Mouse (Mus musculus): Measurements from ENCODE around the gene Got1.

Gene Got1

DNA sequence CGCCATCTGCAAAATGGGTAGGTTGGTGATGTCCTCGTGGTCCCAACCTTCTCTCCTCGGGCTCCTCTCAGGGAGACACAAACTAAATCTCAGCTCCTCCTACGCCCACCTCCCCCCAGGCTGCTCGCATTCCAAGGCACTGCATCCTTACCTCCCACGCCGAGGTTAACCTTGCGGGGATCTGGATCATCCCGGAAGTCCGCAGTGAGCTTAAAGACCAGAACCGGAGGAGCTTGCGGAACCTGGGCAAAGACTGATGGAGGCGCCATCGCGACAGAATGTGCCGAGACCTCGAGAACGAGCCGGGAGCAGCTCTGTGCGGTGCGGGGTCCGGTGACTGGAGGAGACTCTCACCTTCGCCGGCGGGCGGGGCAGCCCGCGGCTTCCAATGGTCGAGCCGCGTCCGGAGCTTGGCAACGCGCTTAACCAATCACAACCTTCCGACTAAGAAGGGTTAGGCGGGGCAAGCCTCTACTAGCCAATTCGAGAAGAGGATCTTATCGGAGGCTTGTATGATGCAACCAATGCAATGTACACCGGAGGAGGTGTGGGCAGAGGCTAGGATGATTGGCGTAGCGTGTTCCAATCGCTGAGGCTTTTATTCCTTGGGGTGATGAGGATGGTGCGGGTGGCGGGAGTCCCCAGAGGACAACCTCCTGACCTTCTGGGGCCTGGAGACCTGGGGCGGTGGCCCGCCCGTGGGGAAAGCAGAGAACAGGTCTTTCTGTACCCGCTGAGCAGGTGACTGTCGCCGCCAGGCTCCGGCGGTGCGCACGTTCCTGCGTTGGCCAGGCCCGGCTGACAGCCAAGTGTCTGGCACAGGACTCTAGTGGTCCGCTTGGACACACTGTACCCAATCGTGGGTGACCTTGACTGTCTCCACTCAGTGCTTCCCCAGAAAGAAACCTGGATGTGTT is at the start of gene Got1:
Gene Got1, minus strand, starts transcription at position 419 of the 917 bp plus-strand sequence.
- DNase-seq (ENCODE audit: low read depth, low spot score) = peak; percentile 94

DNA sequence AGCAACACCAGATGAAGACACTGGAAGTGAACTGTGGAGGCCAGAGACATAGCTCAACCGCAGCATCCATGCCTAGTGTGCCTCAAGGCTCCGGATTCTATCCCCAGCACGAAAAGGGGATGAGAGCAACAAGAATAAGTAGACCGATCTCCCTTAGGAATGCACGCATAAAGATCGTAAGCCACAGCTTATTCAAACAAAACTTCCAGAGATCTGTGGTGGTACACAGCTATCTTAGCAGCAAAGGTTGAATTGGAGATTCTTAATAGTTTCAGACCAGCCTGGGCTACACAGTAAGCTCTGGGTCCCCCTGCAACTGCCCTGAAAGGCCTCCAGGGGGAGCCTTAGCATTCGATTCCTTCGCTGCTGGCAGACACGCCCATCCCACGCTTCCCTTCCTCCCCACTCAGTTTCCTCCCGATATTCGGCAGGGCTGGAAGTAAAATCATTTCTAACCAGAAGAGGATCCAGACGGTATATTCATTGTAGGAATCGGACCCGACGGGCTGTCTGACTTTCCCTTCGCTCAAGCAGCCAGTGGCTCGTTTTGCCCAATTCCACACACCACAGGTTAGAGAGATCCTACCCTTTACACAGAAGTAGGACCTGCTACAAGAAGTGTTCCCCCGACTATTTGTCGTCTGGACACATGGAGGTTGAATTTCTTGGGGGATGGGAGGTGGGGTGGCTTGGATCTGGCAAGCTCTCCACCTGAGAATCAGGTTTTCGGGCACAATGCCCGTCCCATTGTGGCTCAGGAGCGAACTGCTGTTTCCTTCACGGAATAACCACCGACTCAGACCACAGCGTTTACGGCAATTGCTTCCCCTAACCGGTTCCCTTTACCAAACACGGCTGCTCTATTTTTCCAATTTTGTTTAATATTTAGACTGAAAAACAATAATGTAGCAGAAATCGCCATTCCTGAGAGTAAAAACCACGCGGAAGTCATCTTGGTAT is 46.7 kb upstream of the Got1 start:
- DNase-seq (ENCODE audit: low read depth, low spot score) = peak; percentile 59

DNA sequence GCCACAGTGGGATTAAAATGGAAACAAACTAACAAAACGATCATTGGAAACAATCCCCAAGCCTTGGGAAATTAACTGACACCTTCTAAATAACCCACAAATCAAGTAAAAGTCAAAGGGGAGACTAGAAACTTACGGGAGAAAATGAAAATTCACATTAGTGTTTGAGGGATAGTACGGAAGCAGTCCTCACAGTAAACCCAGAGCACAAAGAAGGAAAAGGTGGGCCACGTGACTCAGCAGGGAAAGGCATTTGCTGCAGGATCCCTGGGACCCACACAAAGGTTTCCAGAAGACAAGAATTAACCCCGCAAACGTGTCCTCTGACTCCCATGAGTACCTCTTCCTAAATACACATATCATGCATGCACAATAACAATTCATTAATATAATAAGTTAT is 44.7 kb upstream of the Got1 start:
- no peak for DNase-seq (ENCODE audit: low read depth, low spot score)

DNA sequence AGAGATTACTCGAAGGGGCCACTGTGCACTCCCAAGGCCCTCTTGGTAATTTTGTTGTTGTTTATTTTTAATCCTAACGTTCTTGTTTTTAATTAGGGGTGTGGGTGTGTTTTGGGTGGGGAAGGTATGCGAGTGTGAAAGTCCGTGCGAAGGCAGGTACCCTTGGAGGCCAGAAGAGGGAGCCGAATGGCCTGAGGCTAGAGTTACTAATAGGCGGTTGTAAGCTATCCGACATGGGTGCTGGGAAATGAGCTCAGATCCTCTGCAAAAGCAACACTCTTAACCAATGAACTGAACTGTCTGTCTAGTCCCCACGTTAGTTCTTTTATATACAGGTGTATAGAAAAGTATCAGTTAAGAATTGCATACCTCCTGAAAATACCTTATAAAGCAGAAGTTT is 43.9 kb upstream of the Got1 start:
- DNase-seq (ENCODE audit: low read depth, low spot score) = no peak

DNA sequence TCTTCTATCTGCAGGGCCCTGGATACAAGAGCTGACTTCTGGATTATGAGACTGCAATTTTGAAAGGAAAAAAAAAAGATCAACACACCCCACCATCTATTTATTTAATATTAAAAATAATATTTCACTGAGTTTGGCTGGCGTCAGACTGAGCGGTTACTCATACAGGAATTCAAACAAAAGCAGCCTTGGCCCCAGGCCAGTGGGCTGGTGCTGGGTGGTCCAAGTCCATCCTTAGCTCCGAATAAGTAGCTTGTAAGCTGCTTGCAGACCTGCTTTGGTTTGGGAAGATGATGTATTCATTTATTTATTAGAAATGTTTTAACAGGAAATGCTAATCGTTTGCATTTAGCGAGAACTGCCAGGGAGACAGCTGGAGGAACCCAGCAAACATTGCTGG is 38.8 kb upstream of the Got1 start:
- no peak for DNase-seq (ENCODE audit: low read depth, low spot score)

DNA sequence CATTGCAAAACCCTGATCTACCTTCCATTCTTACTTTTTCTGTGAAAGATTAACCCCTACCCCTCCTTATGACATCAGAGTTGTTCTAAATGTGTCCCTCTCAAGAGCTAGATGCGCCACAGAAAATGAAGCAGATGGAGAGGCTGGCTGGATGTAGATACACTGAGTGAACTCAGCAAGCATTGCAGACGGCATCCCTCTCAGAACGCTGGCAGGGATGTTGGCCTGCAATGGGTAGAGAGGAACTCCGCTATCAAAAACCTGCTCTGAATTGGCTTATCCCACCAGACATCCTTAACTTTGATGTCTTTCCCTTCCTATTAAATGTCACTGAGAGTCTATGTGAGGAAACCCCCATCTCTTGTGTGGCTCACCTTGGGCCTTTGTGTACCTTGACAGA is 37.4 kb upstream of the Got1 start:
- no peak for DNase-seq (ENCODE audit: low read depth, low spot score)

DNA sequence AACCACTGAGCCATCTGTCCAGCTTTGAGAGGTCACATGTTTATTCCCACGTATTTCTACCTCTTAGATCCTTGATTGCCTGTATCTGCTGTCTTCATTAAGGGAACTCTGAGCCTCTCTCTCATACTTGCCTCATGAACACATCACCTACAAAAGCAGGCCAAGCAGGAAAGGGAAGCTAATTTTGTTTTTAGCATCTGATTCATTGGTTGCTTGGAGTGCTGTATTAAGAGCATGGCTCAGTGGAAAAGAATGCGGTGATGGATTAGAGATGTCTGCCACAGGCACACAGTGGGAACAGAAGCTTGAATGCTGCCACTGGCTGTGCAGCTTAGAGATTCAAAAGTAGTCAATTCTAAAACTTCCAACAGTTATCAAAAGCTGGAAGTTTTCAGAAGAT is 35.8 kb upstream of the Got1 start:
- no peak for DNase-seq (ENCODE audit: low read depth, low spot score)

DNA sequence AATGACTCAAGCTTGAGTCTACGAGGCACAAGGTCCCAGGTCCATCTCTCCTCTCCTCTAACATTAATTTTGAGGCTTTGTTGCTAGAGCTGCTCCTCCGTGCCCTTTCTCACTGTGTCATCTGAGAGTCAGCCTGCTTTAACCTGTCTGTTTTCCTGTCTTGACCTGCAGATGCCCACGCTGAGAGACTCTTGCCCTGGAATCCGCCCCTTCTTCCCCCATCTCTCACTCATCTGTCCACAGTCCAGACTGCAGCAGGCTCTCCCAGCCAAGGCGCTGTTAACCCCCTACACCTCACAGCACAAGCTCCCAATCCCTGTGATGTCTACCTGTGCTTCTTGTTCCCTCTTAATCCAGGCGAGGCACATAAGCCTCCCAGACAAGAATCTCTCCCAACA is 27.1 kb upstream of the Got1 start:
- DNase-seq (ENCODE audit: low read depth, low spot score) = no peak

DNA sequence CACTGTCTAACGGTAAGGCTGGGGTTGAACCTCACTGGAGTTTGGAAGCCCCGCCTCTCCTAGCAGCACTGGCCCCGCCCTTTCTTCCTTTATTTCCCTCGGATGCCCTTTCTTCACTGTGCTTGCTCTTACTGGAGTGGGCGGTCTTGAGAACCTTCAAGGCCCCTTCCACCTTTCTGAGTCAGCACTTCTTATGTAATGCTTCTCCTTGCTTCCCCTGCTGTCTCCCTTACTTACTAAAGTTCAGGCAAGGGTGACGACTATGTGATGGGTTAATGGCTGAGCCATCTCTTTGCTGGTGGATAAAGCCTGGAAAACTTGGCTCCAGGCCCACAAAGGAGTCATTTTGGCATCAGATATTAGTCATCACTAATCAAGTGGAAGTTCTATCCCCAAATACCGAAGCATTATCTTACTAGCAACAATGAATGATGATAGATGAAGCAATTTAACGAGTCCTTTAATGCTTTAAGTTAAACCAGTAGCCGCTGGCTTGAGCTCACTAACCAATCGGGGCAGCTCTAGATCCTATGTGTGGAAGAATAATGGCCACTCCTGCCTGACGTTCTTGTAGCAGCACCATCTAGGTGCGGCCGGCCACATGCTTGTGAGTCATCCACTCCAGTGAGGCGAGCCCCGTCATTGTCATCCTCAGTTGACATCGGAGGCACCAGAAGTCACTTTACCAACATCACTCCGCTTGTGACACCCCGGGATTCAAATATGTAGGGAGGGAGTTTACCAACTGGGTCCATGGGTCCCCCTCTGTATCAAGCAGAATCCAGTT is 26.5 kb upstream of the Got1 start:
- DNase-seq (ENCODE audit: low read depth, low spot score) = no peak

DNA sequence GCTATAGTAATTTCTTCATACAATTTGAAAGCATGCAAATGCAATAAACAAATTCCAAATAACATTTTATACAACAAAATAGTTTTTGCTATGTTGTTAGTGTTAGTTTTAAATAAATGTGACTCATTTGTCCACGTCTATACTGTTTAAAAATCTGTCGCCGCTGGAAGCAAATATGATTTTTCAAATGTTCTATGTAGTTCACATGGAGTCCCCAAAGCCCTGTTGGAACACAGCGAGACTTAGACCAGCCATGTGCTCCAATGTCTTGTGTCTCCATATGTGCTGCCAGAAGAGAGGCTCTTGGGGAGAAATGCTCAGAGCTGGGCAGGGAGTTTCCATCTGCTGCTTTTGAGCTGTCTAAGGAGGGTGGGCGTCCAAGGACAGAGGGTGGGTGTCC is 23.7 kb upstream of the Got1 start:
- no peak for DNase-seq (ENCODE audit: low read depth, low spot score)

DNA sequence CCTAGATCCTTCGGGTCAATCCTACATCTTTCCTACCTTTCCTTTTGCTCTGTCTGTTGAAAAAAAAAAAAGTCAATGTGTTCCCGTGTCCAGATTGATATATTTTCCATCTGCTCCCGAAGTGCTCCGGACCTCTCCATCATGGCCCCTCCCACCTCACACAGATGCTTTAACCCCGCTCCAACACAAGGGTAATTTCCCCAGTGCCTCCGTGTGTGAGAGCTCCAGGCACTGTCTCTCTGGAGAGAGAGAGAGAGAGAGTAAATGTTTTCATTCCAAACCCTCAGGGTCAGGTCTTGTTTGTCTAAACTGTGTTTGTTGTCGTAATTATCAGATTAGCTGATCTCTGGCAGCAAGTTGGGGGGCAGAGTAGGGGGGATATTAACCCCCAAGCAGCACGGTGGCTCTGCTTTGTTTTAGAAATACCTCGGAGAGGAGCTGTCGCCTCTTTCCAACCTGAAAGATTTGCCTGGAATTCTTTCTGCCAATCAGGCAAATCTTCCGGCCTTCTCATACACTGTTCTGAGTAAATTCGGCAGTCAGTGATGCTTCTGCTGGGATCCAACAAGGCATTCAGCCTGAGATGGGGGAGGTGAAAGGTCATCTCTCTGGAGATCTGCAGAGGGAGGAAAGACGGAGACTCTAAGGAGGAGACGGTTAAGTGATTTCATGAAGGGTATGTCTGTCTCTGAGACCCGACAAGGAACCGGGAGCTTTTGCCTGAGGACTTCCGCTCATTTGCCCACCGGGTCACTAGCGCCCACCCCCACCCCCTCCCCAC is 22.1 kb upstream of the Got1 start:
- DNase-seq (ENCODE audit: low read depth, low spot score) = no peak

DNA sequence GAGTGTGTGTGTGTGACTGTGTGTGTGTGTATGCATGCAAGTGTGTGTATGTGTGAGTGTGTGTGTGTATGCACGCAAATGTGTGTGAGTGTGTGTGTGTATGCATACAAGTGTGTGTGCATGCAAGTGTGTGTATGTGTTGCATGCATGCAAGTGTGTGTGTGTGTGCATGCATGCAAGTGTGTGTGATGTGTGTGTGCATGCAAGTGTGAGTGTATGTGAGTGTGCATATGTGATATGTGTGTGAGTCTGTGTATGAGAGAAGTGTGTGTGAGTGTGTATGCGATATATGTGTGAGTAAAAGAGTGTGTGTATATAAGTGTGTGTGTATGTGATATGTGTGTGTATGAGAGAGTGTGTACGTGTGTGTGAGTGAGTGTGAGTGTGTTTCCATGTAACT is 11.0 kb upstream of the Got1 start:
- no peak for DNase-seq (ENCODE audit: low read depth, low spot score)

DNA sequence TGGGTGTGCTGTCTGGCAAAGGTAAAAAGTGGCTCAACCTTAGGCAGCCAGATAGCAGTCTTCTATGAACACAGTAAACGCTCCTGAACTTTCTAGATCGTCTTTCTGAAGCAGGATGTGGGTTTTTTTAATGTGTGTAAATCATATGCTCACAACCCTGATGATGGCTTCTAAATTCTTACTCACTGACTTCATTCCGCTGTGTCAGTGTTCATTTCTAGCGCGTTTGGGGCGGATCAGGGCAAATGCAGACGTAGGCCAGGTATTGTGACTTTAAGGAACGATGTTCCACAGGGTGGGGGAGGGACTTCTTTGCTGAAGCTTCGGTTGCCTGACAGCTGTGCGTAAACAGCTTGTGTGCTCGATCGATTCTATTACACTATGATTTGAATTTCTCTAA is 6.5 kb upstream of the Got1 start:
- DNase-seq (ENCODE audit: low read depth, low spot score) = no peak

DNA sequence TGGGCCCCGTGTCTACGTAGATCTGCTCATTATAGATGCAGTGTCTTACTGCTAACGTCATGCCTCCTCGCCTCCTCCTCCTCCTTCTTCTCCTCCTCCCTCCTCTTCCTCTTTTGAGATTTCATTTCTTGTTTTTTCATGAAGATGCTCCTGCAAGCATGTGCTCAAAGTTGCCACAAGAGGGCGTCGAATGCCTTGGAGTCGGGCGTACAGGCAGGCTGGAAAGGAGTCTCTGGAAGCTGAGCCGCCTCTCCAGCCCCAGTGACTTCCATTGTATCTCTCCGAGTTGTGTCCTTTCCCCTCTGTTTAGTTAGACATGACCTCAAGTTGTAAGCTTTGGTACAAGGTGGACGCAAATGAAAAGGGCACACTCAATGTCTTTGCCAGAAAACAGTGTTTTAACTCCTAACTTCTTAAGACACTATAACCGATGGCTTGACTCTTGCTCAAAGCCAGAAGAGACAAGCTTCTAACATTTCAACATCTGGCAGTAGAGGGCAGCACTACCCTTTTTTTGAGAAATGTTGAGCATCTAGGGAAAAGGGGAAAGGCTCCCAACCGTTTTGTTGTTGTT is 5.9 kb upstream of the Got1 start:
- DNase-seq (ENCODE audit: low read depth, low spot score) = peak; percentile 74

DNA sequence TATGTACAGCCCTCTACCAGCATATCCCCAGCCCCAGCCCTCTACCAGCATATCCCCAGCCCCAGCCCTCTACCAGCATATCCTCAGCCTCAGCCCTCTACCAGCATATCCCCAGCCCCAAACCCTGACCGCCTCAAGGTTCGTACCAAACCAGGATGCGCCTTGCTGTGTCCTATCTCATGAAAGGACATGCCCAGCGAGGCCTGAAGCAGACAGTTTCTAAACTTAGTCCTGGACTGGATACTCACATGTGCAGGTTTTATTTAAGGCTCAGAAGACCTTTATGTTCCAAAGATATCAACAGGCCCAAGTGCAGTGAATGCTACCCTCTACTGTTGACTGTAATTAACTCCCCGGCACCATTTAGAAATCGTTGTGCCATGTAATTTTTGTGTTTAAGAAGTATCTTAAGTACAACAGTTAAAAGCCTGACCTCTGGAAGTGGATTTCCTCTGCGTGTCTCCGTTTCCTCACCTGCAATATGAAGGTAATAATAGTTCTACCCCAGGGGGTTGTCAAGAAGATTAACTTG is 3.7 kb upstream of the Got1 start:
- DNase-seq (ENCODE audit: low read depth, low spot score) = no peak

DNA sequence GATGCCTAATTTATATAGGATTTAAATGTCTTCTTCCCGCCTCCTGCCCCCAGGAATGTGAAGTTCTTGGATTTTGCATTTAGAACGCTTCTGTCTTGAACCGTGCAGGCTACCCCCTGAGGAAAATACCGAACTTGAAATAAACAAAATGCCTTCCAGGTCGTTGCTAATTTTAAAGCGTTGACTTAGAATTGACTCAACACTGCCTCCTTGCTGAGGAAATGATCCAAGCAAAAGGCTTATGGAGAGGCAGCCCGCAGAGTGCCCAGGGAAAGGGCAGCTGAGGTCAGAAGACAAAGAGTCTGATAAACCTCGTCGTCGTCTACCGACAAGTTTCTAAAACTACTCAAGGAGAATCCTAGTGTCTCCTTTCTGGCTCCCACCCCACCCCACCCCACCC is 2.7 kb upstream of the Got1 start:
- DNase-seq (ENCODE audit: low read depth, low spot score) = no peak

DNA sequence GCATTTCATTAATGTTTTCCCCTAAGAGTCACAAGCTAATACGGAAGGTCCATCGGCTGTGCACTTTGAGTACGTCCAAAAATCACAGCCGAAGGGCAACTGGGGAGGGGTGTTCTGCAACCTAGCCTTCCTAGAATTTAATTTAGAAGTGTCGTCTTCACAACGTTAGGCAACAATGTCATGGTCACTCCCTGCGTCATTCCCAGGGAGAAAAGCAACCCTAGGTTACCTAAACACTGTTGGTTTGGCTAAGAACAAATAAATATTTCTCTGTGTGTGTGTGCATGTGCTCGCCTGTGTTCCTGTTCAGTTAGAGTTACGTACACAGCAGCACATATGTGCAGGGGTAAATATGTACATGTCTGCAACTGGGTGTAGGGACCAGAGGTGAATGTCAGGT is 1.6 kb upstream of the Got1 start:
- no peak for DNase-seq (ENCODE audit: low read depth, low spot score)

DNA sequence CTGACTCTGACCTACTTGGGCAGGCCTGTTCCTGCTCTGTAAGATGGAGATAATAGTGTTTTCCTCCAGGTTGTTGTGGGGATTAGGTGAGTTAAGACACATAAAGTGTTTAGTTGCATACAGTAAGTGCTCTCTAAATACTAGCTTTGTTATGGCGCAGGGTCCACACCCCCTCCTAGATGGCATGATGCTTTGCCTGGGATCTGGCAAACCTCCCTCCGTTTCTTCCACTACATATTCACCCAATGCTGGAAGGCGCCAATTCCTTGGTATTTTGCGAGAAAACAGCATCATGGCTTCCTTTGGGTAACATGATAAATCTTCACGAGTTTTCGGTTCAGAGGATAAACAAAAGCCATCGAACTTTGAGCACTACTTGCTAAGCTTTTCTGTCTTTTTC is 1.2 kb upstream of the Got1 start:
- DNase-seq (ENCODE audit: low read depth, low spot score) = no peak

DNA sequence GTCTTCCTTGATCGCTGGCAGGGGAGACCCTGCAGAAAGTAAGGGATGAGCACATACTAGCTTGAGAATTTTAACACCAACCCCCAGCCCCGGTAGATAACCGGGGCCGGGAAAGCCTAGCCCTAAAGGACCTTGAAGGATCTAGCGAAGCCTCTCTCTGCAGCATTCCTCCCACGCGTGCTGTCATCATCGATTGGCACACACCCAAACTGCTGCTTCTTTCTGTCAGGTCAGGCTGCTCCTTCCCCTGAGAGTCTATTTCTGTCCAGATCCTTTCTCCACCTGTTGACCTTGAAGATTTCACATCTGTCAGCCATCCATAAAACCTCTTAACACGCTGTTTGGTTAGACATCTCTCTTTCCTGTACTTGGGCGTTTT is 688 bp upstream of the Got1 start:
- no peak for DNase-seq (ENCODE audit: low read depth, low spot score)

DNA sequence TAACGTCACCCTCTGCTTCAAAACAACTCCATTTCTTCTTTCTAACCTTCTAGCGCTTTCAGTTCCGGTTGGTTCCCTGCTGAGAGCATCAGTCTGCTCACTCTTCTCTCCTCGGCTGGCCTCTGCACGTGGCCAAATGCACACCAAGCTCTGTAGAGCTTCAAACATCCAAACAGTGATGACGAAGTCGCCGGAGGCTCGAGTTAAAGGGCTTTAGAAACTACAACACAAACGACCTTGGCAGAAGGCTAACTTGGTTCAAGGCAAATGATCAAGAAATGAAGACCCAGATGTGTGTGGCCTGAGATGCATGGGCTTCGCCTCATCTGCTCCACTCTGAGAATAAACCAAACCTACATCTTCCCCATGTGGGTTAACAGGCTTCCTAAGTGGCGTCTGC is 854 bp downstream of the Got1 start:
- no peak for DNase-seq (ENCODE audit: low read depth, low spot score)
